Mouse (Mus musculus): Measurements from ENCODE around the gene Gm6509. TPM values are rescaled to one million over a fixed set of nuclear protein-coding genes. Genes with fewer than 3 reads are reported as not detected.
"Not testable (repeated sequence)": the region's sequence is repeated elsewhere in the genome, so short reads cannot be mapped to it uniquely, and the experiment has no call there.

Gene Gm6509
- polyA plus RNA-seq (2014; fragmentation: Nextera tagmentation; extraction: Ambion mirVana): not detected in 2 replicates

DNA sequence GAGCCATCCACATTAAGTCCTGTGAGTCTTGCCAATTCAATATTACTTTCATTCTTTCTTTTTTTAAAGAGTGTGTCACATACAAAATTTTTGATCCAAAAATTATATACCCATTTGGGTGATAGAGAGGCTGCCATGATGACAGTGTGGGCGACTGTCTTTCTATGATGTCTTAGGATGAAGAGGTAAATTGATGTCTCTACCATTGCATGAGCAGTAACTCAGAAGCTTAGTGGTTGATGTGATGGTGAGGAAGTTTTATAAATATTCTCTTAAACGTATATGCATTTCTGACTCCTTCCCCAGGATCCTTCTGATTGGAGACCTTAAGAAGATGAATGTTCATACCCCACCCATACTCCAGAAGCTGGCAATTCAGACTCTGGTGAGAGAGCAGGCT, at the start of gene Gm6509:
Gene Gm6509, plus strand, starts transcription at position 301 of the 400 bp plus-strand sequence.
- DNase-seq (ENCODE audit: low spot score); ATAC-seq (replicated peaks; ENCODE audit: insufficient number of reproducible peaks, low FRiP score, low TSS enrichment, low read depth); H3K27me3 ChIP-seq (ENCODE audit: control insufficient read depth, insufficient read depth, low read length); H3K9me3 ChIP-seq (replicated peaks; ENCODE audit: control insufficient read depth, low read length); H3K4me1 ChIP-seq (ENCODE audit: control insufficient read depth, insufficient read depth, low read length); H3K4me3 ChIP-seq (ENCODE audit: low read depth, low read length); H3K36me3 ChIP-seq (replicated peaks; ENCODE audit: control insufficient read depth, insufficient read depth, low read depth, low read length); H3K9ac ChIP-seq (replicated peaks; ENCODE audit: low read length); H3K4me2 ChIP-seq (ENCODE audit: low read depth, low read length); H3K27ac ChIP-seq (replicated peaks; ENCODE audit: low read depth, low read length): not testable (repeated sequence)
- no CpG with 5 or more reads among the region's 2 CpGs for WGBS

DNA sequence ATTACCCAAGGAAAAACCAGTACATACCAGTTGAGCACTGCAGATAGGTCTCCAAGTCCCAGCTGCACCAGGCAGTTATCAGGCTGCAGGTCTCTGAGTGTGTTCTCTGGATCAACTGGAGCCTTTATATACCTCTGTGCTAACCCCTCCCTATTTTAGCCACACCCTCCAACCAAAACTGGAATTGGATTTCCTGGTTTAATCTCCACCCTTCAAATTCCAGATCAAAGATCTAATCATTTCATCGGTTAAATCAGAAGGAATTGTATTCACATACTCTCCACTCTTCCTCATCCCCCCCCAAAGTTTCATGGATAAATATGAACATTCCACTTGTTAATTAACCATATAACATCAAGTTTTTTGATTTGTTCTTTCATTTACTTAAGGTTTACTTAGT, 7.5 kb upstream of the Gm6509 start, which contains the start of gene Gm3147:
Gene Gm3147, minus strand, starts transcription at position 101 of the 400 bp plus-strand sequence.
- no CpG with 5 or more reads among the region's 1 CpGs for WGBS

DNA sequence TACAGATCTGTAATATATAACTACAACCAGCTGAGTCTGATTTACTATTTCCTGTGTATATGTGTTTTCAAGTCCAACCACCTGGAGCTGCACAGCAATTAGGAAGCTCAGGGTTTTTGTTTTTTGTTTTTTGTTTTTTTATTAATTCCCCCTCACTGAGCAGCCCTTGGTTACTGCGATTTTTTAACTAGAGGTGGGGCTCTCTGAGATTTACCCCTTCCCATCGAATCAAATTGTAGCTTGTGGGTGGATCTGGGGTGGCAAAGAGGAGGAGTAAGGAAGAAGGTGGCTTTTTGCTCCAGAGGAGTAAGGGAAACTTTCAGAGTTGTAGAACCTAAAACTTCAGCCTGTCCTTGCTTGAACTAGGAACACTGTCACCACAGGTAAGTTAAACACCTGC, 24.3 kb downstream of the Gm6509 start, which contains the start of gene Gm6205:
Gene Gm6205, plus strand, starts transcription at position 301 of the 400 bp plus-strand sequence.
- H3K27me3 ChIP-seq (ENCODE audit: control insufficient read depth, insufficient read depth, low read length); H3K36me3 ChIP-seq (replicated peaks; ENCODE audit: control insufficient read depth, insufficient read depth, low read depth, low read length); H3K9me3 ChIP-seq (replicated peaks; ENCODE audit: control insufficient read depth, low read length); H3K4me1 ChIP-seq (ENCODE audit: control insufficient read depth, insufficient read depth, low read length); H3K4me2 ChIP-seq (ENCODE audit: low read depth, low read length); ATAC-seq (replicated peaks; ENCODE audit: insufficient number of reproducible peaks, low FRiP score, low TSS enrichment, low read depth); H3K9ac ChIP-seq (replicated peaks; ENCODE audit: low read length); DNase-seq (ENCODE audit: low spot score); H3K27ac ChIP-seq (replicated peaks; ENCODE audit: low read depth, low read length); H3K4me3 ChIP-seq (ENCODE audit: low read depth, low read length): not testable (repeated sequence)
- WGBS: no CpG with 5 or more reads among the region's 2 CpGs

More for the DNA sequence above, 7.5 kb upstream of the Gm6509 start, which contains the start of gene Gm3147:
- ATAC-seq (replicated peaks; ENCODE audit: insufficient number of reproducible peaks, low FRiP score, low TSS enrichment, low read depth); H3K4me3 ChIP-seq (ENCODE audit: low read depth, low read length); H3K36me3 ChIP-seq (replicated peaks; ENCODE audit: control insufficient read depth, insufficient read depth, low read depth, low read length); H3K9ac ChIP-seq (replicated peaks; ENCODE audit: low read length); H3K27ac ChIP-seq (replicated peaks; ENCODE audit: low read depth, low read length); DNase-seq (ENCODE audit: low spot score); H3K4me1 ChIP-seq (ENCODE audit: control insufficient read depth, insufficient read depth, low read length); H3K27me3 ChIP-seq (ENCODE audit: control insufficient read depth, insufficient read depth, low read length); H3K4me2 ChIP-seq (ENCODE audit: low read depth, low read length); H3K9me3 ChIP-seq (replicated peaks; ENCODE audit: control insufficient read depth, low read length): not testable (repeated sequence)

Other genes with a start within 250 kb of the Gm6509 start
- gene Gm7682, start 178.2 kb upstream of the Gm6509 start, polyA plus RNA-seq (2014; fragmentation: Nextera tagmentation; extraction: Ambion mirVana): not detected in 2 replicates
- gene Gm3139, start 97.7 kb upstream of the Gm6509 start, polyA plus RNA-seq (2014; fragmentation: Nextera tagmentation; extraction: Ambion mirVana): not detected in 2 replicates
- not detected in 2 replicates for gene Gm3147, start 7.6 kb upstream of the Gm6509 start, polyA plus RNA-seq (2014; fragmentation: Nextera tagmentation; extraction: Ambion mirVana)
- not detected in 2 replicates for gene Gm6205, start 24.4 kb downstream of the Gm6509 start, polyA plus RNA-seq (2014; fragmentation: Nextera tagmentation; extraction: Ambion mirVana)
- not detected in 2 replicates for gene Gm3183, start 241.5 kb downstream of the Gm6509 start, polyA plus RNA-seq (2014; fragmentation: Nextera tagmentation; extraction: Ambion mirVana)

Data from embryonic facial prominence, embryonic 11.5 days (tissue).